Mouse (Mus musculus): Measurements from ENCODE around the gene Arfgef2. TPM values are rescaled to one million over a fixed set of nuclear protein-coding genes. Genes with fewer than 3 reads are reported as not detected.

Arfgef2 gene
- total and polyA plus RNA-seq, 3 experiments = 19.1 to 27.4 (median 24.5) TPM

DNA sequence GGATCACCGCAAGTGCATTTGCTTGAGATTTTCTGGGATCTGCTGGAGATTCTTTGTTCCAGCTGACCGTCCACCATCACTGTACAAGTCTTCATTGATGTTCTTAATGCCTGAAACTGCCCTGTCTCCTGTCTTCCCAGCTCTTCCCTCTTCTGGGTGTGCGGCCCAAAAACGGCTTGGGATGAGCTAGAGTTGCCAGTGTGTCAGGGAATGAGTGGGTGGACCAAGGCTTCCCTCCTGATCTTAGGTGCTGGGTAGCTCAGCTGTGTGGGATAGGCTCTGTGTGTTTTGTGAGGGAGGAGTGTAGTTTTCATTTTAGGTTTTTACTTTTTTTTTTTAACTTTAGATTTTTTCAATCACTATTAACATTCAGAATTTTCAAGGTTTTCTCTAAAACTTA is 29.4 kb downstream of the Arfgef2 start:
- peaks cover 0 to 5% of the 10 kb centered on the region in 2 experiments; a peak in 1 of 4 replicates for H3K36me3 ChIP-seq (ENCODE audit: control insufficient read depth in 1 of 2, insufficient read depth in 2 of 2, low read length in 2 of 2)
- H3K9me3 ChIP-seq (replicated peaks; ENCODE audit: insufficient read depth, low read length) = no peaks in the 10 kb centered on the region
- H3K27ac ChIP-seq (ENCODE audit: control insufficient read depth, low read depth, low read length) = no peak overlapping the region
- no peaks in the 10 kb centered on the region for H3K4me1 ChIP-seq (ENCODE audit: control insufficient read depth in 1 of 2, insufficient read depth in 2 of 2, low read length in 2 of 2)
- TF ChIP-seq MXI1 (IDR thresholded peaks at IDR 0.05; ENCODE audit: low read depth, low read length) (no peak), GATA1 (IDR thresholded peaks at IDR 0.05; ENCODE audit: low read depth, low read length) (no peak)
- DNase-seq (ENCODE audit: low read depth, low spot score) = no peak
- H3K27me3 ChIP-seq (ENCODE audit: control insufficient read depth in 1 of 2, insufficient read depth in 2 of 2, low read length in 2 of 2) = no peaks in the 10 kb centered on the region
- H3K4me3 ChIP-seq (ENCODE audit: control insufficient read depth in 1 of 2, insufficient read depth in 1 of 2, low read depth in 2 of 2, low read length in 2 of 2) = no peak overlapping the region
- H3K9ac ChIP-seq (ENCODE audit: control insufficient read depth, low read depth, low read length, poor library complexity, severe bottlenecking) = no peak overlapping the region
- no peaks in the 10 kb centered on the region for H3K79me2 ChIP-seq (ENCODE audit: control insufficient read depth, insufficient read depth, low read length, poor library complexity)

DNA sequence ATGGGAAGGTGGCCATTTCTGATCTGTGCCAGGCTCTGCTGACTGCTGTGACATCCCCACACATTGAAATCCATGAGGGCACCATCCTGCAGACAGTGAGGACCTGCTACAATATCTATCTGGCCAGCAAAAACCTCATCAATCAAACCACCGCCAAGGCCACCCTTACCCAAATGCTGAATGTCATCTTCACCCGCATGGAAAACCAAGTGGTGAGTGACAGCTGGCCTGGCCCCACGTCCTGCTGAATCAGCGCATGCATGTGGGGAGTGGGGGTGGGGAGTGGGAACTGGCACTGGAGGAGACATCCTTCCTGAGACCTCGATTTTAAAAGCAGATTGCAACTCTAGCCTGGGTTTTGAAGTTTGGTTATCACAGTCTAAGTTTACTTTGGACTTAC is 30.2 kb downstream of the Arfgef2 start:
- H3K36me3 ChIP-seq (ENCODE audit: control insufficient read depth in 1 of 2, insufficient read depth in 2 of 2, low read length in 2 of 2) = peaks cover 0 to 5% of the 10 kb centered on the region in 2 experiments; a peak in 1 of 4 replicates
- DNase-seq (ENCODE audit: low read depth, low spot score) = no peak
- no peaks in the 10 kb centered on the region for H3K4me1 ChIP-seq (ENCODE audit: control insufficient read depth in 1 of 2, insufficient read depth in 2 of 2, low read length in 2 of 2)
- no peaks in the 10 kb centered on the region for H3K9me3 ChIP-seq (replicated peaks; ENCODE audit: insufficient read depth, low read length)
- no peak overlapping the region for H3K4me3 ChIP-seq (ENCODE audit: control insufficient read depth in 1 of 2, insufficient read depth in 1 of 2, low read depth in 2 of 2, low read length in 2 of 2)
- no peak overlapping the region for H3K27ac ChIP-seq (ENCODE audit: control insufficient read depth, low read depth, low read length)
- H3K27me3 ChIP-seq (ENCODE audit: control insufficient read depth in 1 of 2, insufficient read depth in 2 of 2, low read length in 2 of 2) = no peaks in the 10 kb centered on the region
- H3K79me2 ChIP-seq (ENCODE audit: control insufficient read depth, insufficient read depth, low read length, poor library complexity) = no peaks in the 10 kb centered on the region
- TF ChIP-seq ZC3H11A (IDR thresholded peaks at IDR 0.05; ENCODE audit: low read depth, low read length) (no peak), CTCF (IDR thresholded peaks at IDR 0.05 in 2 of 3, conservative IDR thresholded peaks at IDR 0.05 in 1 of 3; ENCODE audit: control insufficient read depth in 1 of 3, insufficient read depth in 1 of 3, low read depth in 2 of 3, low read length in 3 of 3, poor library complexity in 1 of 3, severe bottlenecking in 1 of 3) (no peak), HCFC1 (IDR thresholded peaks at IDR 0.05; ENCODE audit: low read depth, low read length) (no peak), MYB (IDR thresholded peaks at IDR 0.05; ENCODE audit: low read depth, low read length) (no peak), ELF1 (IDR thresholded peaks at IDR 0.05; ENCODE audit: low read depth, low read length) (no peak), MAX (IDR thresholded peaks at IDR 0.05; ENCODE audit: low read length) (no peak), MXI1 (IDR thresholded peaks at IDR 0.05; ENCODE audit: low read depth, low read length) (no peak), BHLHE40 (IDR thresholded peaks at IDR 0.05; ENCODE audit: borderline replicate concordance, low read depth, low read length) (no peak), USF1 (IDR thresholded peaks at IDR 0.05; ENCODE audit: low read depth, low read length) (no peak), CHD1 (IDR thresholded peaks at IDR 0.05; ENCODE audit: low read depth, low read length) (no peak), MAFK (IDR thresholded peaks at IDR 0.05; ENCODE audit: borderline replicate concordance, low read depth, low read length) (no peak)
- H3K9ac ChIP-seq (ENCODE audit: control insufficient read depth, low read depth, low read length, poor library complexity, severe bottlenecking) = no peak overlapping the region

GRCm38 (mm10) chr2:166841813-166842212 is 36.4 kb downstream of the Arfgef2 start:
- no peak overlapping the region for H3K27ac ChIP-seq (ENCODE audit: control insufficient read depth, low read depth, low read length)
- H3K36me3 ChIP-seq (ENCODE audit: control insufficient read depth in 1 of 2, insufficient read depth in 2 of 2, low read length in 2 of 2) = peaks cover 0 to 4% of the 10 kb centered on the region in 2 experiments; a peak in 2 of 4 replicates
- H3K4me3 ChIP-seq (ENCODE audit: control insufficient read depth in 1 of 2, insufficient read depth in 1 of 2, low read depth in 2 of 2, low read length in 2 of 2) = no peak overlapping the region
- DNase-seq (ENCODE audit: low read depth, low spot score) = no peak
- no peaks in the 10 kb centered on the region for H3K4me1 ChIP-seq (ENCODE audit: control insufficient read depth in 1 of 2, insufficient read depth in 2 of 2, low read length in 2 of 2)
- no peaks in the 10 kb centered on the region for H3K79me2 ChIP-seq (ENCODE audit: control insufficient read depth, insufficient read depth, low read length, poor library complexity)
- no peaks in the 10 kb centered on the region for H3K9me3 ChIP-seq (replicated peaks; ENCODE audit: insufficient read depth, low read length)
- no peak for TF ChIP-seq E2F4 (IDR thresholded peaks at IDR 0.05; ENCODE audit: borderline replicate concordance, low read depth, low read length)
- TF ChIP-seq GABPA (IDR thresholded peaks at IDR 0.05; ENCODE audit: low read depth, low read length) = no peak
- no peak for TF ChIP-seq POLR2AphosphoS2 (IDR thresholded peaks at IDR 0.05; ENCODE audit: low read length)
- TF ChIP-seq MEF2A (IDR thresholded peaks at IDR 0.05; ENCODE audit: extremely low read depth, insufficient replicate concordance, low read depth, low read length, poor library complexity, severe bottlenecking) = no peak
- TF ChIP-seq RCOR1 (IDR thresholded peaks at IDR 0.05; ENCODE audit: low read depth, low read length) = no peak
- no peak for TF ChIP-seq MAX (IDR thresholded peaks at IDR 0.05; ENCODE audit: low read length)
- TF ChIP-seq HCFC1 (IDR thresholded peaks at IDR 0.05; ENCODE audit: low read depth, low read length) = no peak
- no peak for TF ChIP-seq CHD1 (IDR thresholded peaks at IDR 0.05; ENCODE audit: low read depth, low read length)
- TF ChIP-seq MAZ (IDR thresholded peaks at IDR 0.05; ENCODE audit: low read depth, low read length) = no peak
- no peak for TF ChIP-seq NRF1 (IDR thresholded peaks at IDR 0.05; ENCODE audit: insufficient read depth, low read depth, low read length, poor library complexity, severe bottlenecking)
- TF ChIP-seq USF1 (IDR thresholded peaks at IDR 0.05; ENCODE audit: low read depth, low read length) = no peak
- TF ChIP-seq ZKSCAN1 (IDR thresholded peaks at IDR 0.05; ENCODE audit: low read depth, low read length) = no peak
- no peak for TF ChIP-seq GATA1 (IDR thresholded peaks at IDR 0.05; ENCODE audit: low read depth, low read length)
- no peak for TF ChIP-seq TBP (IDR thresholded peaks at IDR 0.05; ENCODE audit: low read depth, low read length)
- no peak for TF ChIP-seq EP300 (IDR thresholded peaks at IDR 0.05; ENCODE audit: low read depth in 1 of 2, low read length in 2 of 2)
- no peak for TF ChIP-seq ZNF384 (IDR thresholded peaks at IDR 0.05; ENCODE audit: low read depth, low read length)
- TF ChIP-seq NELFE (IDR thresholded peaks at IDR 0.05; ENCODE audit: low read depth, low read length) = no peak
- TF ChIP-seq POLR2AphosphoS5 (IDR thresholded peaks at IDR 0.05; ENCODE audit: borderline replicate concordance, low read depth, low read length) = no peak
- TF ChIP-seq CHD2 (IDR thresholded peaks at IDR 0.05; ENCODE audit: low read length) = no peak
- no peak for TF ChIP-seq MYB (IDR thresholded peaks at IDR 0.05; ENCODE audit: low read depth, low read length)
- H3K9ac ChIP-seq (ENCODE audit: control insufficient read depth, low read depth, low read length, poor library complexity, severe bottlenecking) = no peak overlapping the region
- H3K27me3 ChIP-seq (ENCODE audit: control insufficient read depth in 1 of 2, insufficient read depth in 2 of 2, low read length in 2 of 2) = no peaks in the 10 kb centered on the region
